Mouse (Mus musculus): ENCODE results near the gene Lnpk. TPM values are rescaled to one million over a fixed set of nuclear protein-coding genes. Genes with fewer than 3 reads are reported as not detected.

The Lnpk gene
- polyA plus RNA-seq, 1 experiment, result 6.3 TPM

GRCm38 (mm10) chr2:74597169-74597568 lies 17.9 kb upstream of the Lnpk start:
- Histone ChIP-seq H3K4me3 (no peak overlapping the region), H3K79me2 (ENCODE audit: control insufficient read depth, insufficient read depth) (no peaks in the 10 kb centered on the region), H3K36me3 (ENCODE audit: control insufficient read depth, insufficient read depth) (no peaks in the 10 kb centered on the region), H3ac (ENCODE audit: control insufficient read depth, insufficient read length) (no peak overlapping the region), H3K27me3 (ENCODE audit: control insufficient read depth, insufficient read depth, insufficient read length) (peaks cover 5% of the 10 kb centered on the region), H3K4me2 (ENCODE audit: low read depth) (peak overlapping the region; percentile 8)
- TF ChIP-seq SRF (IDR thresholded peaks at IDR 0.05; ENCODE audit: control insufficient read depth, insufficient read length, low read depth) (no peak), USF1 (IDR thresholded peaks at IDR 0.05; ENCODE audit: low read depth) (no peak), MAX (IDR thresholded peaks at IDR 0.05; ENCODE audit: low read depth) (no peak), E2F4 (IDR thresholded peaks at IDR 0.05; ENCODE audit: insufficient read depth) (no peak), TCF3 (IDR thresholded peaks at IDR 0.05; ENCODE audit: insufficient read length, low read depth) (no peak), TCF12 (IDR thresholded peaks at IDR 0.05; ENCODE audit: insufficient read depth, poor library complexity, severe bottlenecking) (no peak), POLR2AphosphoS2 (IDR thresholded peaks at IDR 0.05; ENCODE audit: insufficient read length, low read depth) (no peak)

- Histone ChIP-seq H3K36me3 (ENCODE audit: control insufficient read depth, insufficient read depth) (no peaks in the 10 kb centered on the region), H3ac (ENCODE audit: control insufficient read depth, insufficient read length) (no peak overlapping the region), H3K4me3 (no peak overlapping the region), H3K4me2 (ENCODE audit: low read depth) (no peak overlapping the region), H3K79me2 (ENCODE audit: control insufficient read depth, insufficient read depth) (no peaks in the 10 kb centered on the region), H3K27me3 (ENCODE audit: control insufficient read depth, insufficient read depth, insufficient read length) (no peaks in the 10 kb centered on the region)
- TF ChIP-seq MAX (IDR thresholded peaks at IDR 0.05; ENCODE audit: low read depth) (no peak), USF1 (IDR thresholded peaks at IDR 0.05; ENCODE audit: low read depth) (no peak), SRF (IDR thresholded peaks at IDR 0.05; ENCODE audit: control insufficient read depth, insufficient read length, low read depth) (no peak), MYOD1 (IDR thresholded peaks at IDR 0.05; ENCODE audit: control insufficient read depth in 1 of 3, insufficient read length in 2 of 3, low read depth in 2 of 3) (no peak), TCF3 (IDR thresholded peaks at IDR 0.05; ENCODE audit: insufficient read length, low read depth) (no peak), E2F4 (IDR thresholded peaks at IDR 0.05; ENCODE audit: insufficient read depth) (no peak), TCF12 (IDR thresholded peaks at IDR 0.05; ENCODE audit: insufficient read depth, poor library complexity, severe bottlenecking) (no peak)
These were observed 16.9 kb upstream of the Lnpk start for GRCm38 (mm10) chr2:74596094-74596493.

- Histone ChIP-seq H3K4me2 (ENCODE audit: low read depth) (peak overlapping the region; percentile 99), H3ac (ENCODE audit: control insufficient read depth, insufficient read length) (peak overlapping the region; percentile 66), H3K36me3 (ENCODE audit: control insufficient read depth, insufficient read depth) (no peaks in the 10 kb centered on the region), H3K79me2 (ENCODE audit: control insufficient read depth, insufficient read depth) (peaks cover 45% of the 10 kb centered on the region), H3K27me3 (ENCODE audit: control insufficient read depth, insufficient read depth, insufficient read length) (no peaks in the 10 kb centered on the region), H3K4me3 (peak overlapping the region; percentile 76)
- no peak for TF ChIP-seq USF1 (IDR thresholded peaks at IDR 0.05; ENCODE audit: low read depth)
- no peak for TF ChIP-seq MAX (IDR thresholded peaks at IDR 0.05; ENCODE audit: low read depth)
- no peak for TF ChIP-seq MYOD1 (IDR thresholded peaks at IDR 0.05; ENCODE audit: control insufficient read depth in 1 of 3, insufficient read length in 2 of 3, low read depth in 2 of 3)
- TF ChIP-seq POLR2A (IDR thresholded peaks at IDR 0.05; ENCODE audit: insufficient read length, low read depth), result peak; percentile 19
- no peak for TF ChIP-seq MYOG (IDR thresholded peaks at IDR 0.05; ENCODE audit: control insufficient read depth in 1 of 3, insufficient read depth in 1 of 3, insufficient read length in 2 of 3, low read depth in 2 of 3)
- TF ChIP-seq SRF (IDR thresholded peaks at IDR 0.05; ENCODE audit: control insufficient read depth, insufficient read length, low read depth), result no peak
These were observed 941 bp downstream of the Lnpk start for GRCm38 (mm10) chr2:74578146-74578842.

GRCm38 (mm10) chr2:74570390-74570789 lies 8.8 kb downstream of the Lnpk start:
- Histone ChIP-seq H3ac (ENCODE audit: control insufficient read depth, insufficient read length) (no peak overlapping the region), H3K4me3 (no peak overlapping the region), H3K27me3 (ENCODE audit: control insufficient read depth, insufficient read depth, insufficient read length) (no peaks in the 10 kb centered on the region), H3K79me2 (ENCODE audit: control insufficient read depth, insufficient read depth) (peaks cover 21% of the 10 kb centered on the region), H3K36me3 (ENCODE audit: control insufficient read depth, insufficient read depth) (no peaks in the 10 kb centered on the region), H3K4me2 (ENCODE audit: low read depth) (no peak overlapping the region)
- TF ChIP-seq POLR2A (IDR thresholded peaks at IDR 0.05; ENCODE audit: insufficient read length, low read depth) (no peak), REST (IDR thresholded peaks at IDR 0.05; ENCODE audit: insufficient read depth, insufficient read length) (no peak), TCF12 (IDR thresholded peaks at IDR 0.05; ENCODE audit: insufficient read depth, poor library complexity, severe bottlenecking) (no peak), MYOD1 (IDR thresholded peaks at IDR 0.05; ENCODE audit: control insufficient read depth in 1 of 3, insufficient read length in 2 of 3, low read depth in 2 of 3) (no peak), CEBPB (IDR thresholded peaks at IDR 0.05; ENCODE audit: insufficient read depth, poor library complexity, severe bottlenecking) (no peak), MYOG (IDR thresholded peaks at IDR 0.05; ENCODE audit: control insufficient read depth in 1 of 3, insufficient read depth in 1 of 3, insufficient read length in 2 of 3, low read depth in 2 of 3) (no peak), MAX (IDR thresholded peaks at IDR 0.05; ENCODE audit: low read depth) (no peak)

- Histone ChIP-seq H3ac (ENCODE audit: control insufficient read depth, insufficient read length) (no peak overlapping the region), H3K27me3 (ENCODE audit: control insufficient read depth, insufficient read depth, insufficient read length) (no peaks in the 10 kb centered on the region), H3K4me2 (ENCODE audit: low read depth) (no peak overlapping the region), H3K4me3 (no peak overlapping the region), H3K36me3 (ENCODE audit: control insufficient read depth, insufficient read depth) (peaks cover 5% of the 10 kb centered on the region), H3K79me2 (ENCODE audit: control insufficient read depth, insufficient read depth) (no peaks in the 10 kb centered on the region)
- TF ChIP-seq USF1 (IDR thresholded peaks at IDR 0.05; ENCODE audit: low read depth) (no peak), MAX (IDR thresholded peaks at IDR 0.05; ENCODE audit: low read depth) (no peak), E2F4 (IDR thresholded peaks at IDR 0.05; ENCODE audit: insufficient read depth) (no peak), MYOD1 (IDR thresholded peaks at IDR 0.05; ENCODE audit: control insufficient read depth in 1 of 3, insufficient read length in 2 of 3, low read depth in 2 of 3) (no peak), TCF12 (IDR thresholded peaks at IDR 0.05; ENCODE audit: insufficient read depth, poor library complexity, severe bottlenecking) (no peak), REST (IDR thresholded peaks at IDR 0.05; ENCODE audit: insufficient read depth, insufficient read length) (no peak), CEBPB (IDR thresholded peaks at IDR 0.05; ENCODE audit: insufficient read depth, poor library complexity, severe bottlenecking) (no peak), MYOG (IDR thresholded peaks at IDR 0.05; ENCODE audit: control insufficient read depth in 1 of 3, insufficient read depth in 1 of 3, insufficient read length in 2 of 3, low read depth in 2 of 3) (no peak), TCF3 (IDR thresholded peaks at IDR 0.05; ENCODE audit: insufficient read length, low read depth) (no peak), POLR2A (IDR thresholded peaks at IDR 0.05; ENCODE audit: insufficient read length, low read depth) (no peak), SRF (IDR thresholded peaks at IDR 0.05; ENCODE audit: control insufficient read depth, insufficient read length, low read depth) (no peak), POLR2AphosphoS2 (IDR thresholded peaks at IDR 0.05; ENCODE audit: insufficient read length, low read depth) (no peak)
These were observed 19.4 kb downstream of the Lnpk start for GRCm38 (mm10) chr2:74559822-74560221.

Data from myocyte (in vitro differentiated cells).